Mouse (Mus musculus) MEL (cell line): Measurements from ENCODE around the gene 4930579F01Rik.

Source experiments
- CTCF ChIP-seq, 3 experiments: IDR thresholded peaks in 2 of 3; conservative IDR thresholded peaks in 1 of 3; 2 replicates each; pipeline ENCODE4 v1.5.1; 2011 to 2012; ENCODE audit warnings: low read length in 3 of 3, low read depth in 2 of 3, mild to moderate bottlenecking in 2 of 3, improper control_type of control experiment in 1 of 3, inconsistent platforms in 1 of 3, mixed read lengths in 1 of 3, moderate library complexity in 1 of 3; ENCODE audit not compliant: control insufficient read depth in 1 of 3, insufficient read depth in 1 of 3, poor library complexity in 1 of 3, severe bottlenecking in 1 of 3
- E2F4 ChIP-seq: IDR thresholded peaks from 2 replicates; pipeline ENCODE4 v1.6.1; 2011; ENCODE audit warnings: low read depth, low read length, improper control_type of control experiment, borderline replicate concordance
- EP300 ChIP-seq, 2 experiments: IDR thresholded peaks; 2 replicates each; pipeline ENCODE4 v1.6.1; 2011; ENCODE audit warnings: improper control_type of control experiment in 2 of 2, low read length in 2 of 2, low read depth in 1 of 2, mild to moderate bottlenecking in 1 of 2
- ETS1 ChIP-seq: IDR thresholded peaks from 2 replicates; pipeline ENCODE4 v1.6.1; 2012; ENCODE audit warnings: low read depth, mild to moderate bottlenecking, inconsistent platforms, low read length, improper control_type of control experiment, moderate library complexity
- MYB ChIP-seq: IDR thresholded peaks from 2 replicates; pipeline ENCODE4 v1.6.1; 2011; ENCODE audit warnings: mild to moderate bottlenecking, low read depth, low read length, improper control_type of control experiment
- POLR2A ChIP-seq, 2 experiments: IDR thresholded peaks; 2 replicates each; pipeline ENCODE4 v1.6.1; 2011 to 2012; ENCODE audit warnings: low read length in 2 of 2, mild to moderate bottlenecking in 2 of 2, control low read depth in 1 of 2, improper control_type of control experiment in 1 of 2, low read depth in 1 of 2, moderate library complexity in 1 of 2; ENCODE audit not compliant: control insufficient read depth in 1 of 2, insufficient read depth in 1 of 2, poor library complexity in 1 of 2
- POLR2AphosphoS2 ChIP-seq: IDR thresholded peaks from 2 replicates; pipeline ENCODE4 v1.6.1; 2011; ENCODE audit warnings: low read length, improper control_type of control experiment
- SIN3A ChIP-seq: IDR thresholded peaks from 2 replicates; pipeline ENCODE4 v1.6.1; 2012; ENCODE audit warnings: low read length, improper control_type of control experiment, inconsistent platforms
- TAL1 ChIP-seq: IDR thresholded peaks from 2 replicates; pipeline ENCODE4 v1.6.1; 2012; ENCODE audit warnings: mild to moderate bottlenecking, inconsistent platforms, low read length, moderate library complexity, mixed read lengths
- ZKSCAN1 ChIP-seq: IDR thresholded peaks from 2 replicates; pipeline ENCODE4 v1.6.1; 2012; ENCODE audit warnings: low read depth, mild to moderate bottlenecking, inconsistent platforms, low read length, improper control_type of control experiment, moderate library complexity

DNA sequence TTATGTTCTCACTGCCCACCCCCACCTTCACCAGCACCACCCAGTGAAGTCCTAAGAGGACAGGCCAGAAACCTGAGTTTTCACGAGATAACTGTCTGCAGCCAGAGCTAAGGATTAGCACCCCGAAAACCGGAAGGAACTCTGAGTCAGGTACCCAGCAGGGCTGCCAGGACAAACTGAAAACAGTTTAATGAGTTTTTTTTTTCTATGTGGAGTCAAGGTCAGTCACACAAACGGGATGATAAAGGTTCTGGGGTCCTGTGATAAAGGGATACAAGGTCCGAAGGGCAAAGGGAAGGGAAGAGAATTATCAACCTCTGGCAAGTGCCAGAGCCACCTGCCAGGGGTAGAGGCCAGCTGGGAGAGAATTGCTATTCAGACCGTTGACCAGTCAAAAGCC, 47.7 kb upstream of the 4930579F01Rik start:
- TF ChIP-seq ETS1: 0 out of 2 replicates have a peak, but pooled peaks have one; percentile 9
- no peak for TF ChIP-seq ZKSCAN1
- no peak for TF ChIP-seq CTCF (IDR thresholded peaks at IDR 0.05 in 2 of 3, conservative IDR thresholded peaks at IDR 0.05 in 1 of 3; ENCODE audit: control insufficient read depth in 1 of 3, insufficient read depth in 1 of 3, low read depth in 2 of 3, low read length in 3 of 3, poor library complexity in 1 of 3, severe bottlenecking in 1 of 3)
- TF ChIP-seq POLR2A (IDR thresholded peaks at IDR 0.05; ENCODE audit: control insufficient read depth in 1 of 2, insufficient read depth in 1 of 2, low read depth in 1 of 2, low read length in 2 of 2, poor library complexity in 1 of 2): no peak
- TF ChIP-seq EP300 (IDR thresholded peaks at IDR 0.05; ENCODE audit: low read depth in 1 of 2, low read length in 2 of 2): peak in 1 of 2 experiments; percentile 50; a peak in 2 of 4 replicates
- TF ChIP-seq MYB: 0 out of 2 replicates have a peak, but pooled peaks have one; percentile 27
- TF ChIP-seq SIN3A: no peak
- TF ChIP-seq POLR2AphosphoS2: no peak
- no peak for TF ChIP-seq TAL1
- no peak for TF ChIP-seq E2F4
